Mouse (Mus musculus) CD4-positive, CD25-positive, alpha-beta regulatory T cell, adult 9 weeks (primary cell): ENCODE data around the gene Dus3l. TPM values are rescaled to one million over a fixed set of nuclear protein-coding genes. Genes with fewer than 3 reads are reported as not detected.

ENCODE experiments used
- polyA plus RNA-seq: library from polyadenylated mRNA; unstranded; fragments of 100-300 nt; shearing (Covaris generic); gene quantifications from one replicate; pipeline ENCODE4 v1.2.1, GENCODE M21; 2017

Gene Dus3l
- 64.4 TPM for polyA plus RNA-seq

DNA sequence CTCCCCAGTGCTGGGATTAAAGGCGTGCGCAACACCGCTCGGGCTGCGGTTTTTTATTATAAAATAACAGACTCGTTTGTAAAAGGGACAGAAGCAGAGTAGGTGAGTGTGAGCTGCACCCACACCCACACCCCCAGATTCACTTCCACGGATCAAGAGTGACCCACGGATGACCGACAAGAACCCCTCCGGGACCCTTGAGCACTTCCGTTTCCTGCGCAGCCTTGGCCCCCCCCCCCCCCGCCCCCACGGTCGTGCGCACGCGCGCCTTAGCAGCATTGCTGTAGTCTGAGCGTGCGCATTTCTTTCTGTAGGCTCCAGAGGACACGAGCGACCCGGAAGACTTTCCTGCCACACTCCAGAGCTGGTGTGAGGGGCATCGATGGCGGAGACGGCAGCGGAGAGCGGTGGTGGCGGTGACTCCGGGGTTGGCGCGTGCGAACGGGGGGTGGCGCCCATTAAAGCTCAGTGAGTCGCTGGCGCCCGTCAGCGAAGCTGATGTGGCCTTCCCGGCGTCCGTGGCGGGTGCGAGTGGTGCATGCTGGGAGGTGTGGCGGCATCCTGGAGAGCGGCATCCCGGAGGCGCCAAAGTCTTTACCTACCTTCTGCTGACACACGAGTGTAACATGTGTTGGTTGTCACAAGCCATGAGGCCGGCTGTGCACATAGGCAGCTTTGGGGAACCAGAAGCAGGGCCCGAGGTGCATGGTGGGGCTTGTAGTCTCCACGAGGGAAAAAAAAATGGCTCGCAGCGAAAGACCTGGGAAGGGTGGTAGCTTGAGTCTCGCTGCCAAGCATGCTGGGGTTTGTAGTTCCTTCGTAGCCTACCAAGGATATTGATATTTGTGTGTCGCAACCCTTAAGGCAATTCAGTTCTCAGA lies at the start of gene Dus3l:
Gene Dus3l (plus strand): TSS at position 284 of the 881 bp plus-strand sequence.

DNA sequence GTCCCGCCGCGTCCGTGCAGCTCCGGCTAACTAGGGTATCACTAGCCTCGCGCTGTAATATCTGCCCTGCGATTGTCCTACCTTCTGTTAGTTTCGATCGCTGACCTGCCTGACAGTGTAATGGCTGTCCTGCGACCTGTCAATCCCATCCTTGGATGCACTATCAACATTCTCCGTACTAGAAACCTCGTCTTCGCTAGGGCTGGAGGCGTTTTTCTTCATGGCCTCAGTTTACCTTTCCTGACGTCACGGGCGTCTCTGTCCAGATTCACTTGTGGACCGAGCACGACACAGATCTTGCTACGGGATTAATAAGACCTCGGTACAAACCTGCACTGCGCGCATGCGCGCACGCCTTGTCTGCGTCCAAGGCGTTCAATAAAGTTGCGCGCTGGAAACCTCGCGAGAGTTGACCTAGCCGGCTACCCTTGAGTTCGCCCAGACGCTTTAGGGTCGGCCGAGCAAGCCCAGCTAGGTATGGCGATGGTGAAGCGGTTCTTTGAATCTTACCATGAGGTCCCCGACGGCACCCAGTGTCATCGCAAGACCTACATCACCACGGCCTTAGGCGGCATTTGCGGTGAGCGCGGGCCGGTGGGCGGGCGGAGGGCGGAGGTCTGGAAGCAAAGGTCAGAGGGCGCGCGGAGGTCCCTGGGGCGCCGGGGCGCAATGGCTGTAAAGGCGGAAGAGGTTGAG lies 47.0 kb upstream of the Dus3l start, which contains the start of the genes Ndufa11 and Vmac:
Gene Ndufa11 (plus strand): TSS at position 405 of the 696 bp plus-strand sequence.
Gene Vmac (minus strand): TSS at position 660 of the 696 bp plus-strand sequence.

DNA sequence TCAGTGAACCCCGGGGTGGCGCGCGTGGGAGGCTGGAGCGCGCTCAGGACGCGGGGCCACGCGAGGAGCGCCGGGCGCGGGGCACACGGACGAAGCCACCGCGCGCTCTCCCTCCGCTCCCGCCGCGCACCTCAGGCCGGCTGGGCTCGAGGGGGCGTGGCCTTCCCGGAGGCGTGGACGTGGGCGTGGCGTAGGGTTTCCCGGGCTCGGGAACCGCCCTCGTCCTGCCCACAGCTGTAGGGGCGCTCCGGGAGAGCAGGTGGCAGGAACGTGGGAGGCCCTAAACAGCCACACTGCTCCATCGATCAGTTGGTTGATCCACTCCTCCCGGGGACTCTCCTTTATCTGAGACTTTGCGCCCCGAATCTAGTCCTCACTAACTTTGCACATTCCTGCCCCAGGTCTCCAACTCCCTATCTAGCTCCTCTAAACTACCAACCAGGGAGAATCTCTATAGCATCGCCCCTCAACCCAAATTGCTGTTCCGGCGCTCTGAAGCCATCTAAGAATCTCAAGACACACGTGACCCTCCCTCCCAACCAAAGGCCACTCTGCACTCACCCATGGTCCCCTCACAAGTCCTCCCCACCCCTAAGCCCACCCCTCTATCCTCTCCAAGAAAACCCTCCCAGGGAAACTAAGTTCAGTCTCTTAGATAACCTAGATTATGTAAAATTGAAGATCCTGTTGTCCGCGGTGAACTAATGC lies 7.0 kb upstream of the Dus3l start, which contains the start of gene Nrtn:
Gene Nrtn (minus strand): TSS at position 115 of the 708 bp plus-strand sequence.

DNA sequence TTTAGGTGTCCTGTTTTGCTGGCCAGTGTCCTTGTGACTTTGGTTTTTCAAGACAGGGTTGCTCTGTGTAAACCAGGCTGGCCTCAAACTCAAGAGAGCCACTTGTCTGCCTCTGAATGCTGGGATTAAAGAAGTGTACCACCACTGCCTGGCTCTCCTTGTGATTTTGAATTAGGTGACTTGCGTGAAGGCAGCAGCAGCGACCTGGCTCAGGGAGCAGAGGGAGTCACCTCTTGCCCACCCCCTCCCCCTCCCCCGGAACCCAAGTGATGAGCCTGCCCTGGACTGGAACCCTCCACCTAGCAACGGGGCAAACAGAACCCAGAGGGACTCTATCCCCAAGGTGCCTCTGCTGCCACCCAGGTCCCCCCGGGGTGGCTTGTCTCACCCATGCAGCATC lies 5.4 kb downstream of the Dus3l start, which contains the start of gene Prr22:
Gene Prr22 (plus strand): TSS at position 301 of the 400 bp plus-strand sequence.

Other genes with a start within 250 kb of the Dus3l start
- 1.2 TPM for gene Gm20219, start 210.4 kb upstream of the Dus3l start, polyA plus RNA-seq
- 138 TPM for gene Safb2, start 180.2 kb upstream of the Dus3l start, polyA plus RNA-seq
- 103 TPM for gene Safb, start 179.9 kb upstream of the Dus3l start, polyA plus RNA-seq
- gene 2410015M20Rik, start 155.0 kb upstream of the Dus3l start, polyA plus RNA-seq = 264 TPM
- gene Rpl36, start 151.3 kb upstream of the Dus3l start, polyA plus RNA-seq = 2,587 TPM
- 8.6 TPM for gene Lonp1, start 137.9 kb upstream of the Dus3l start, polyA plus RNA-seq
- 2.0 TPM for gene Catsperd, start 136.6 kb upstream of the Dus3l start, polyA plus RNA-seq
- 109 TPM for gene Ranbp3, start 91.5 kb upstream of the Dus3l start, polyA plus RNA-seq
- 307 TPM for gene Ndufa11, start 47.0 kb upstream of the Dus3l start, polyA plus RNA-seq
- 6.8 TPM for gene Vmac, start 46.7 kb upstream of the Dus3l start, polyA plus RNA-seq
- not detected for gene Nrtn, start 7.2 kb upstream of the Dus3l start, polyA plus RNA-seq
- gene Prr22, start 5.5 kb downstream of the Dus3l start, polyA plus RNA-seq = 1.6 TPM
- gene Rfx2, start 66.3 kb downstream of the Dus3l start, polyA plus RNA-seq = 1.0 TPM
- 0.10 TPM for gene Acsbg2, start 109.7 kb downstream of the Dus3l start, polyA plus RNA-seq
- gene 1700061G19Rik, start 110.7 kb downstream of the Dus3l start, polyA plus RNA-seq = 0.43 TPM
- gene Mllt1, start 170.7 kb downstream of the Dus3l start, polyA plus RNA-seq = 2.8 TPM
- not detected for gene Acer1, start 217.4 kb downstream of the Dus3l start, polyA plus RNA-seq
- gene Clpp, start 225.5 kb downstream of the Dus3l start, polyA plus RNA-seq = 93.4 TPM
- 46.9 TPM for gene Alkbh7, start 232.6 kb downstream of the Dus3l start, polyA plus RNA-seq
- not detected for gene Pspn, start 235.3 kb downstream of the Dus3l start, polyA plus RNA-seq
- 98.1 TPM for gene Gtf2f1, start 246.5 kb downstream of the Dus3l start, polyA plus RNA-seq
- gene Gm17949, start 246.7 kb downstream of the Dus3l start, polyA plus RNA-seq = 0.84 TPM